Mouse (Mus musculus) gastrocnemius, postnatal 36 days (tissue): ENCODE measurements at regions not wholly inside any gene's neighbourhood (a gene's known extent, or its start where the extent isn't known, plus 50 kb on each side); places are given as distances from the start of the nearest gene placed in this dataset.

ENCODE experiments used
- DNase-seq, 2 experiments: peaks; one replicate each; pipeline ENCODE4 v3.0.0; 2022
- intact Hi-C: fragments of 180-260 bp; cut with DNase I; formaldehyde crosslinking; loops from one replicate; pipeline ENCODE4 v1.15.1; 2025

- no peak for DNase-seq
- intact Hi-C loops, result no loop called here
Measured at GRCm38 (mm10) chr4:45592766-45593165, 60.5 kb upstream of the Shb start.

GRCm38 (mm10) chr4:45591405-45592315 is 59.4 kb upstream of the Shb start:
- intact Hi-C loops, result no loop called here
- no peak for DNase-seq

GRCm38 (mm10) chr4:45590836-45591235 is 58.6 kb upstream of the Shb start:
- intact Hi-C loops, result no loop called here
- DNase-seq, result no peak

GRCm38 (mm10) chr4:45588322-45588721 is 56.1 kb upstream of the Shb start:
- intact Hi-C loops, result no loop called here
- DNase-seq, result no peak

GRCm38 (mm10) chr4:45587202-45587601 is 54.9 kb upstream of the Shb start:
- DNase-seq, result no peak
- intact Hi-C loops, result no loop called here

- intact Hi-C loops, result no loop called here
- DNase-seq, result no peak
Measured at GRCm38 (mm10) chr4:45586310-45586709, 54.0 kb upstream of the Shb start.

- no peak for DNase-seq
- intact Hi-C loops, result no loop called here
Measured at GRCm38 (mm10) chr4:45585188-45585820, 53.0 kb upstream of the Shb start.

GRCm38 (mm10) chr4:45583966-45584365 is 51.7 kb upstream of the Shb start:
- DNase-seq, result no peak
- intact Hi-C loops, result no loop called here

- DNase-seq, result no peak
- intact Hi-C loops, result no loop called here
Measured at GRCm38 (mm10) chr4:45582496-45582895, 50.2 kb upstream of the Shb start.
